Mouse (Mus musculus): ENCODE measurements at regions not wholly inside any gene's neighbourhood (a gene's known extent, or its start where the extent isn't known, plus 50 kb on each side); places are given as distances from the start of the nearest gene placed in this dataset.

- TF ChIP-seq CTCF (conservative IDR thresholded peaks at IDR 0.05; ENCODE audit: low read length), result no peak
- no peak for TF ChIP-seq NANOG (IDR thresholded peaks at IDR 0.05; ENCODE audit: borderline replicate concordance, low read length)
- no peak for TF ChIP-seq POU5F1 (IDR thresholded peaks at IDR 0.05; ENCODE audit: borderline replicate concordance, low read length)
These were observed 120.8 kb upstream of the Kit start for GRCm38 (mm10) chr5:75453757-75454390.

Data from E14TG2a.4 (cell line).